Mouse (Mus musculus) monocyte, adult 2 months (primary cell): Measurements from ENCODE around the gene Atp8a2.

ENCODE experiments used
- DNase-seq, 2 experiments: peaks; one replicate each; pipeline ENCODE4 v3.0.0; 2022; ENCODE audit warnings: low spot score in 2 of 2, low read depth in 1 of 2

The Atp8a2 gene

GRCm38 (mm10) chr14:60030666-60031065 is 166.3 kb downstream of the Atp8a2 start:
- no peak for DNase-seq

GRCm38 (mm10) chr14:60027139-60027538 is 169.8 kb downstream of the Atp8a2 start:
- no peak for DNase-seq

GRCm38 (mm10) chr14:60026647-60027046 is 170.3 kb downstream of the Atp8a2 start:
- no peak for DNase-seq

- DNase-seq = peak; percentile 4 to 6
Measured at GRCm38 (mm10) chr14:60015891-60016290, 181.1 kb downstream of the Atp8a2 start.

- DNase-seq = no peak
Measured at GRCm38 (mm10) chr14:60001801-60002200, 195.2 kb downstream of the Atp8a2 start.

GRCm38 (mm10) chr14:59988860-59989259 is 208.1 kb downstream of the Atp8a2 start:
- no peak for DNase-seq

- no peak for DNase-seq
Measured at GRCm38 (mm10) chr14:59987975-59988374, 209.0 kb downstream of the Atp8a2 start.

GRCm38 (mm10) chr14:59978007-59978406 is 219.0 kb downstream of the Atp8a2 start:
- DNase-seq = no peak

- DNase-seq = no peak
Measured at GRCm38 (mm10) chr14:59971221-59971730, 225.7 kb downstream of the Atp8a2 start.

- no peak for DNase-seq
Measured at GRCm38 (mm10) chr14:59969485-59970134, 227.4 kb downstream of the Atp8a2 start.

GRCm38 (mm10) chr14:59967847-59968550 is 229.0 kb downstream of the Atp8a2 start:
- DNase-seq = no peak

GRCm38 (mm10) chr14:59966981-59967380 is 230.0 kb downstream of the Atp8a2 start:
- no peak for DNase-seq

- DNase-seq = no peak
Measured at GRCm38 (mm10) chr14:59964569-59964968, 232.4 kb downstream of the Atp8a2 start.

- no peak for DNase-seq
Measured at GRCm38 (mm10) chr14:59960961-59961360, 236.0 kb downstream of the Atp8a2 start.

GRCm38 (mm10) chr14:59960214-59960890 is 236.6 kb downstream of the Atp8a2 start:
- no peak for DNase-seq

GRCm38 (mm10) chr14:59959723-59960122 is 237.3 kb downstream of the Atp8a2 start:
- no peak for DNase-seq

GRCm38 (mm10) chr14:59949983-59950382 is 247.0 kb downstream of the Atp8a2 start:
- DNase-seq = no peak

GRCm38 (mm10) chr14:59942864-59943611 is 253.9 kb downstream of the Atp8a2 start:
- peak in 1 of 2 experiments; percentile 5 for DNase-seq

GRCm38 (mm10) chr14:59942199-59942598 is 254.8 kb downstream of the Atp8a2 start:
- no peak for DNase-seq

- no peak for DNase-seq
Measured at GRCm38 (mm10) chr14:59932355-59932754, 264.6 kb downstream of the Atp8a2 start.

- DNase-seq = no peak
Measured at GRCm38 (mm10) chr14:59931412-59932058, 265.4 kb downstream of the Atp8a2 start.
